Mouse (Mus musculus) heart, embryonic 16.5 days (tissue): ENCODE results near the gene Shisa9. TPM values are rescaled to one million over a fixed set of nuclear protein-coding genes. Genes with fewer than 3 reads are reported as not detected.

Experiments used
- ATAC-seq: fragments of 200-750 bp; cut with Nextera tagmentation; replicated peaks from 2 replicates; pipeline ENCODE4 v1.8.0; 2017; ENCODE audit warnings: moderate number of reproducible peaks; ENCODE audit not compliant: insufficient read depth, low FRiP score; ENCODE audit errors: extremely low read depth
- H3K27ac ChIP-seq: fragments of 300-500 bp; sonication (generic); 2 replicates; pipeline ENCODE4 v1.5.1; 2014; ENCODE audit warnings: mild to moderate bottlenecking, low read length, control low read depth, moderate library complexity
- H3K27me3 ChIP-seq: fragments of 300-500 bp; sonication (generic); 2 replicates; pipeline ENCODE4 v1.6.1; 2014; ENCODE audit warnings: low read length, mixed read lengths; ENCODE audit not compliant: control insufficient read depth, insufficient read depth
- H3K36me3 ChIP-seq: fragments of 300-500 bp; sonication (generic); 2 replicates; pipeline ENCODE4 v1.6.1; 2014; ENCODE audit not compliant: control insufficient read depth, insufficient read depth
- H3K4me1 ChIP-seq: fragments of 300-500 bp; sonication (generic); 2 replicates; pipeline ENCODE4 v1.6.1; 2014; ENCODE audit warnings: low read length, mixed read lengths; ENCODE audit not compliant: control insufficient read depth, insufficient read depth
- H3K4me2 ChIP-seq: fragments of 300-500 bp; sonication (generic); 2 replicates; pipeline ENCODE4 v1.6.1; 2014; ENCODE audit warnings: low read depth, mild to moderate bottlenecking, control low read depth, low read length
- H3K4me3 ChIP-seq: fragments of 300-500 bp; sonication (generic); 2 replicates; pipeline ENCODE4 v1.5.1; 2014; ENCODE audit warnings: mild to moderate bottlenecking, control low read depth, low read length
- H3K9ac ChIP-seq: fragments of 300-500 bp; sonication (generic); 2 replicates; pipeline ENCODE4 v1.6.1; 2014; ENCODE audit warnings: low read length, control low read depth
- H3K9me3 ChIP-seq: fragments of 300-500 bp; sonication (generic); replicated peaks from 2 replicates; pipeline ENCODE4 v1.6.1; 2016; ENCODE audit warnings: low read length; ENCODE audit not compliant: control insufficient read depth
- WGBS: fragments of 180-500 bp; shearing (Covaris S2); extraction: QIAGEN DNeasy Blood & Tissue Kit; methylation state at CpG from one replicate; pipeline ENCODE4 v1.1.7; 2014; 5-methylcytosine and 5-hydroxymethylcytosine counted together
- polyA plus RNA-seq: library from polyadenylated mRNA; unstranded; fragments of >200 nt; fragmentation: Nextera tagmentation; extraction: Ambion mirVana; gene quantifications from 2 replicates; pipeline ENCODE4 v1.2.1, GENCODE M21; 2015

The Shisa9 gene
- polyA plus RNA-seq, 1 experiment from 2014 or later: 0.77 TPM

GRCm38 (mm10) chr16:12217289-12218150 is 233.6 kb downstream of the Shisa9 start:
- Histone ChIP-seq H3K27me3 (no peaks in the 10 kb centered on the region), H3K4me3 (no peak overlapping the region), H3K9me3 (no peaks in the 10 kb centered on the region), H3K27ac (no peak overlapping the region), H3K36me3 (no peaks in the 10 kb centered on the region), H3K4me1 (no peaks in the 10 kb centered on the region), H3K4me2 (no peak overlapping the region), H3K9ac (no peak overlapping the region)
- 69% methylated on average over 13 of the region's 13 CpGs for WGBS
- no peak for ATAC-seq

- 69% methylated on average over 2 of the region's 2 CpGs for WGBS
- Histone ChIP-seq H3K9me3 (no peaks in the 10 kb centered on the region), H3K36me3 (no peaks in the 10 kb centered on the region), H3K4me3 (no peak overlapping the region), H3K4me2 (no peak overlapping the region), H3K9ac (no peak overlapping the region), H3K27me3 (no peaks in the 10 kb centered on the region), H3K27ac (no peak overlapping the region), H3K4me1 (no peaks in the 10 kb centered on the region)
- ATAC-seq: no peak
These were observed 234.2 kb downstream of the Shisa9 start for GRCm38 (mm10) chr16:12218151-12218532.

GRCm38 (mm10) chr16:12219821-12220220 is 235.9 kb downstream of the Shisa9 start:
- 73% methylated on average over 3 of the region's 3 CpGs for WGBS
- Histone ChIP-seq H3K4me1 (no peaks in the 10 kb centered on the region), H3K9me3 (no peaks in the 10 kb centered on the region), H3K9ac (no peak overlapping the region), H3K27me3 (no peaks in the 10 kb centered on the region), H3K4me2 (no peak overlapping the region), H3K4me3 (no peak overlapping the region), H3K27ac (no peak overlapping the region), H3K36me3 (no peaks in the 10 kb centered on the region)
- no peak for ATAC-seq

- no peaks in the 10 kb centered on the region for H3K36me3 ChIP-seq
- 93% methylated on average over 2 of the region's 2 CpGs for WGBS
- no peak overlapping the region for H3K4me3 ChIP-seq
- H3K27me3 ChIP-seq: no peaks in the 10 kb centered on the region
- no peak overlapping the region for H3K4me2 ChIP-seq
- no peak overlapping the region for H3K9ac ChIP-seq
- no peaks in the 10 kb centered on the region for H3K9me3 ChIP-seq
- no peak overlapping the region for H3K27ac ChIP-seq
- H3K4me1 ChIP-seq: no peaks in the 10 kb centered on the region
- ATAC-seq: no peak
These were observed 239.6 kb downstream of the Shisa9 start for GRCm38 (mm10) chr16:12223537-12223936.

GRCm38 (mm10) chr16:12226937-12227336 is 243.0 kb downstream of the Shisa9 start:
- WGBS: 61% methylated on average over 3 of the region's 3 CpGs
- no peak overlapping the region for H3K27ac ChIP-seq
- H3K9me3 ChIP-seq: no peaks in the 10 kb centered on the region
- no peak overlapping the region for H3K9ac ChIP-seq
- H3K27me3 ChIP-seq: no peaks in the 10 kb centered on the region
- no peak for ATAC-seq
- H3K4me2 ChIP-seq: no peak overlapping the region
- H3K36me3 ChIP-seq: no peaks in the 10 kb centered on the region
- H3K4me1 ChIP-seq: no peaks in the 10 kb centered on the region
- H3K4me3 ChIP-seq: no peak overlapping the region

- Histone ChIP-seq H3K4me2 (no peak overlapping the region), H3K27ac (no peak overlapping the region), H3K9me3 (no peaks in the 10 kb centered on the region), H3K9ac (no peak overlapping the region), H3K4me3 (no peak overlapping the region), H3K4me1 (no peaks in the 10 kb centered on the region), H3K27me3 (no peaks in the 10 kb centered on the region), H3K36me3 (no peaks in the 10 kb centered on the region)
- WGBS: 39% methylated on average over 3 of the region's 3 CpGs
- peak; percentile 72; the same call in 1 of the 2 replicates for ATAC-seq
These were observed 249.4 kb downstream of the Shisa9 start for GRCm38 (mm10) chr16:12233288-12233687.

- H3K27me3 ChIP-seq: no peaks in the 10 kb centered on the region
- no peak overlapping the region for H3K27ac ChIP-seq
- no peak overlapping the region for H3K4me2 ChIP-seq
- peak; percentile 69 for ATAC-seq
- no peak overlapping the region for H3K9ac ChIP-seq
- 38% methylated on average over 2 of the region's 2 CpGs for WGBS
- H3K36me3 ChIP-seq: no peaks in the 10 kb centered on the region
- no peaks in the 10 kb centered on the region for H3K4me1 ChIP-seq
- no peaks in the 10 kb centered on the region for H3K9me3 ChIP-seq
- no peak overlapping the region for H3K4me3 ChIP-seq
These were observed 250.4 kb downstream of the Shisa9 start for GRCm38 (mm10) chr16:12234289-12234688.

GRCm38 (mm10) chr16:12238611-12239010 is 254.7 kb downstream of the Shisa9 start:
- no peak overlapping the region for H3K4me3 ChIP-seq
- H3K27ac ChIP-seq: no peak overlapping the region
- H3K4me2 ChIP-seq: no peak overlapping the region
- H3K36me3 ChIP-seq: no peaks in the 10 kb centered on the region
- no peak for ATAC-seq
- no peak overlapping the region for H3K9ac ChIP-seq
- H3K4me1 ChIP-seq: no peaks in the 10 kb centered on the region
- H3K9me3 ChIP-seq: no peaks in the 10 kb centered on the region
- H3K27me3 ChIP-seq: no peaks in the 10 kb centered on the region
- 63% methylated on average over 4 of the region's 4 CpGs for WGBS

- Histone ChIP-seq H3K27me3 (no peaks in the 10 kb centered on the region), H3K9me3 (no peaks in the 10 kb centered on the region), H3K9ac (no peak overlapping the region), H3K36me3 (no peaks in the 10 kb centered on the region), H3K4me3 (no peak overlapping the region), H3K4me2 (no peak overlapping the region), H3K4me1 (no peaks in the 10 kb centered on the region), H3K27ac (no peak overlapping the region)
- ATAC-seq: no peak
- 16% methylated on average over 2 of the region's 2 CpGs for WGBS
These were observed 275.4 kb downstream of the Shisa9 start for GRCm38 (mm10) chr16:12259361-12259760.
